Mouse (Mus musculus): Measurements from ENCODE around the gene Gm4070. TPM values are rescaled to one million over a fixed set of nuclear protein-coding genes. Genes with fewer than 3 reads are reported as not detected.

The Gm4070 gene
- polyA plus RNA-seq, 1 experiment from 2014 or later: 1.1 TPM

Other genes starting within 250 kb of the Gm4070 start
- gene Ilk, start 217.4 kb downstream of the Gm4070 start, polyA plus RNA-seq (2015; fragmentation: Nextera tagmentation; extraction: Ambion mirVana): 378 and 390 TPM in 2 replicates
- 19.0 and 19.3 TPM in 2 replicates for gene Rrp8, start 216.6 kb downstream of the Gm4070 start, polyA plus RNA-seq (2015; fragmentation: Nextera tagmentation; extraction: Ambion mirVana)
- 111 and 121 TPM in 2 replicates for gene Taf10, start 209.6 kb downstream of the Gm4070 start, polyA plus RNA-seq (2015; fragmentation: Nextera tagmentation; extraction: Ambion mirVana)
- 107 and 110 TPM in 2 replicates for gene Tpp1, start 201.7 kb downstream of the Gm4070 start, polyA plus RNA-seq (2015; fragmentation: Nextera tagmentation; extraction: Ambion mirVana)
- gene Dchs1, start 166.3 kb downstream of the Gm4070 start, polyA plus RNA-seq (2015; fragmentation: Nextera tagmentation; extraction: Ambion mirVana): 3.0 and 3.4 TPM in 2 replicates
- gene Mrpl17, start 142.9 kb downstream of the Gm4070 start, polyA plus RNA-seq (2015; fragmentation: Nextera tagmentation; extraction: Ambion mirVana): 257 and 270 TPM in 2 replicates

Data from lung, postnatal 0 days (tissue).